Mouse (Mus musculus): Measurements from ENCODE around the gene Phf7.

Phf7 gene

GRCm38 (mm10) chr14:31197547-31198516, 53.3 kb downstream of the Phf7 start:
- no peak for DNase-seq (ENCODE audit: low spot score in 2 of 2)

- peak in 1 of 2 experiments; percentile 24 for DNase-seq (ENCODE audit: low spot score in 2 of 2)
Observed at GRCm38 (mm10) chr14:31195968-31196367, 55.1 kb downstream of the Phf7 start.

- no peak for DNase-seq (ENCODE audit: low spot score in 2 of 2)
Observed at GRCm38 (mm10) chr14:31195521-31195920, 55.6 kb downstream of the Phf7 start.

- no peak for DNase-seq (ENCODE audit: low spot score in 2 of 2)
Observed at GRCm38 (mm10) chr14:31194891-31195513, 56.1 kb downstream of the Phf7 start.

GRCm38 (mm10) chr14:31194441-31194840, 56.7 kb downstream of the Phf7 start:
- DNase-seq (ENCODE audit: low spot score in 2 of 2) = no peak

- no peak for DNase-seq (ENCODE audit: low spot score in 2 of 2)
Observed at GRCm38 (mm10) chr14:31193791-31194190, 57.3 kb downstream of the Phf7 start.

- no peak for DNase-seq (ENCODE audit: low spot score in 2 of 2)
Observed at GRCm38 (mm10) chr14:31191936-31192335, 59.2 kb downstream of the Phf7 start.

GRCm38 (mm10) chr14:31189348-31189747, 61.8 kb downstream of the Phf7 start:
- no peak for DNase-seq (ENCODE audit: low spot score in 2 of 2)

- DNase-seq (ENCODE audit: low spot score in 2 of 2) = no peak
Observed at GRCm38 (mm10) chr14:31188771-31189181, 62.3 kb downstream of the Phf7 start.

All from thymus, postnatal 10 days (tissue).